Mouse (Mus musculus): ENCODE results near the gene Ctnnd2.

Ctnnd2 gene

GRCm38 (mm10) chr15:30401111-30401510 lies 228.7 kb downstream of the Ctnnd2 start:
- no peak for DNase-seq

GRCm38 (mm10) chr15:30406254-30406653 lies 233.9 kb downstream of the Ctnnd2 start:
- DNase-seq: no peak

- DNase-seq: no peak
Observed at GRCm38 (mm10) chr15:30423146-30423545, 250.8 kb downstream of the Ctnnd2 start.

DNA sequence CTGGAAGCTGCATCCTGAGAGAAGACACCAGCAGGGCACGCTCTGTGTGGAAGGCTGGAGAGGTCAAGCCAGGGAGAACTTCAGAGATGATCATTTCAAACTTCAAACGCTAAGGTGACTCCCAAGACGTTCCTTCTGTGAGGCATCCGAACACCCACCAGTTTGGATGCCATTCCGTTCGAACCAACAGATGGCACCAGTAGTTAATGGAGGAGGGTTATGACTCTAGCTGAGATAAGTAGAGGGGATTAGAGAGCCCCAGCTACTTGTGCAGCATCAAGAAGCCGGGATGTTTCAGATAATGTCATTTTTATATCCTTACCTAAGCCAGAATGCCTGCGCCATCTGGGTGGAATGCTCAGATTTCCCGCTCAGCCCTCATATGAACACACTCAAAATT lies 251.9 kb downstream of the Ctnnd2 start:
- DNase-seq: peak; percentile 12

- DNase-seq: peak; percentile 8
Observed at GRCm38 (mm10) chr15:30427342-30427741, 254.9 kb downstream of the Ctnnd2 start.

DNA sequence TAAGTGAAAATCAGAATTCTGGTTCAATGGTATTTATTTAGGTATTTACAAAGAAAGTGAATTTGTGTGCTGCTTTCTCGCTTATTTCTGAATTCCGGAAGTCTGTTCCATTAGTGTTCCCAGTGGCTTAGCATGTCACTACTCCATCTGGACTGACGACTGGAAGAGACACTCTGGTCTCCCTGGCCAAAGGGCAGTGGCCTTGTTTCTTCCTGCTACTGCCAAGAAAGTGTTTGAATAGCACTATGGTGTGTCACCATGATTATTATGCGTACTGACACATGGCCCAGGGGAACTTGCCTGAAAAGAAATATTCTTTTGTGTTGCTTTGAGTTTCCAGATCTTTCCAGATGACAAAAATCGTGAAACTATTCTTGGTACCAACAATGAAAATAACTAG lies 266.7 kb downstream of the Ctnnd2 start:
- DNase-seq: no peak

DNA sequence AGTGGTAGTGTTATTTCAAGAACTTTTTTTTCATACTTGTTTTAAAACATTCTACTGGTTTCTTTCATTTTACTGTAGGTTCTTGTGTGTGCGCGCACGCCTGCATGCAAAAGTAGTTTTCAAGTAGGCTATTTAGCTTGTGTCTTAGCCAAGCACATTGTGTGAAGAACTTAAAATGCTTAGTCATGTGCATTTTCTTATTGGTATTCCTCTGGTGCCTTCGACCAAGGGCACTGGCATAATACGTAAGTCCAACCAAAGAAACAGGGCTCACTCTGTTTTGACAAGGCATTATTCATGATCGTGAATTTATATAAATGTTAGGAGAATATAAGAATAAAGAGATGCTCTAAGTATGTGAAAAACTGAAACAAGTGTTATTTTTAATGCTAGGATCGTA lies 278.4 kb downstream of the Ctnnd2 start:
- DNase-seq: no peak

GRCm38 (mm10) chr15:30451921-30452320 lies 279.5 kb downstream of the Ctnnd2 start:
- no peak for DNase-seq

- no peak for DNase-seq
Observed at GRCm38 (mm10) chr15:30457541-30458250, 285.3 kb downstream of the Ctnnd2 start.

DNA sequence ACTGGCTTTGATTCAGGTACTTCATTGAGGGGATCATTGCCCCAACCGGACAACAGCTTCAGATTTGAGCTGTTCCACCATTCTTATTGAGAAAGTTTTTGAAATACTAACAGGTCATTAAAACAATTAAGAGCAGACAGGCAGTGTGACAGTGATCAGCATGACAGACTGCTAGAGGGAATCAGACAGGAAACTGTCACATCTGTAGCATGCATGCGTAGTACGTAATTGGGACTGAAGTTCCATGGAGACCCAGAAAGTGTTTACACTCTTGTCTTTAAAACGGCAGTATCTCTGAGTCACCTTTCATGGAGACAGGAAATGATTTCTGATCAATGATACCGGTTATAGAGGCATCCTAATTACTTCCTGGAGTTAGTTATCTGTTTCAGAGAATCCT lies 286.3 kb downstream of the Ctnnd2 start:
- DNase-seq: no peak

- no peak for DNase-seq
Observed at GRCm38 (mm10) chr15:30460341-30461125, 288.1 kb downstream of the Ctnnd2 start.

GRCm38 (mm10) chr15:30462804-30463423 lies 290.5 kb downstream of the Ctnnd2 start:
- no peak for DNase-seq

DNA sequence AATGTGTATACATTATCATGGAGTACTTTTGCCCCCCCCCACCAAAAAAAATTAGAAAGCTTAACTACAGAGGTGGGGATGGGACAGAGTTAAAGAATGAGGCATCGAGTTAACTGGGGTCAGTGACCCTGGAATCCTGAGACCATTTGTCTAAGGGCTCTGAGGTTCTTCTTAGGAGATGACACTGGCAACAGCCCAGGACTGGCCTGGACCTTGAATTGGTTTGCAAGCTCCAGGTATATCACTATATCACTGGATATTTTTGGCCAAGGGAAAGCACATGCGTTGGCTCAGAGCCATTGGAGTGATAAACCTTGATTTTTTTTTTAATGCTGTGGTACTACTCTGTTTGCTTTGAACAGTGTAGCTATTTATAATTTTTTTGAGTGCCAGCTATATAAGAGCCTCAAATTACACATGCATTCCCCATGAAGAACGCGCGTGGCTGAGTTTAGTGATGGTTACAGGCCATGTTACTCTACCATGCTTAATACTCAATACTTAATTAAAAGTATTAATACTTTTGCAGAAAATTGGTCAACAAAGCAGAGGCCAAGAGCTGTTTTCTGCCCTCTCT lies 291.2 kb downstream of the Ctnnd2 start:
- no peak for DNase-seq

DNA sequence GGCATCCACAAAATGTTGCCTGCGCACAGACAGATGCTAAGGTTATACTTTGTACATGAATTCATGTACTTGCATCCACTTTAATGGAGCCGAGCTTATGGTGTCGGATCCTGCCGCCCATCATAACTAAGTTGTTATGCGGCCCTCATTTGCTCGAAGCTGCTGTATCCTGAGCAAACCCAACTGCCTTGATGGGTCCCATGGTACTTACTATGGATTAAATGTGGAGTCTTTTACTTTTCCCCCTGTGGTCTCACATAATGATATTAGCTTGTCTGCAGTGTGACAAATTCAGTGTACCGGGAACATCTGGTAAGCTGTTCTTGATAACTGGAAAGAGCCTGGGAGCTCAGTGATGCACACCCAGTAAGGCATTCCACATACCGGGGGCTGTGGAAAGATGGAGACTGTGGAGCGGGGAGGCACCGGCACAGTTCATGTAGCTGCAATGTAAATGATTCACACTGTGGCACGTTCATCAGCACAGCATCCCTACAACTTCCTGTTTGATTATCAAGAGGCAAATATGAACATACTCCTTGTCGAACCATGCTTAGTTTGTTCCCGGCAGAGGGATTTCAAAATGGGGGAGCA lies 294.7 kb downstream of the Ctnnd2 start:
- DNase-seq: no peak

DNA sequence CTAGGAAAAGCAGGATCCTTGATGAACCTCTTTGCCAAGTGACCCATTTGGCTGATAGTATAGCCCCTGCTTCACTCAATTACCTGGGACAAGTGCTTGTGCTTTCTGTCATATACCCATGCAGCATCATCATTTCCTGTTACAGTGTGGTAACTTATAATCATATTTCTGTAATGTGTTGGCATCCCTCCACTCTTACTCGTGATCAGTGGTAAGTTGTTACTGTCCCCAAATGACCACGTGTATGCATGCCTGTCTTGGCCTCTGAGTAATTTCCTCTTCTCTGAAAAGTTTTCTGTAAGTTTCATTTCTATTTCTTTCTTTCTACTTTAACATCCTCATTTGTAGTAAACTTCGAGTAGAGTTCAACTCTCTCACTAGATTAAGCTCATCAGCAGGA lies 296.4 kb downstream of the Ctnnd2 start:
- no peak for DNase-seq

DNA sequence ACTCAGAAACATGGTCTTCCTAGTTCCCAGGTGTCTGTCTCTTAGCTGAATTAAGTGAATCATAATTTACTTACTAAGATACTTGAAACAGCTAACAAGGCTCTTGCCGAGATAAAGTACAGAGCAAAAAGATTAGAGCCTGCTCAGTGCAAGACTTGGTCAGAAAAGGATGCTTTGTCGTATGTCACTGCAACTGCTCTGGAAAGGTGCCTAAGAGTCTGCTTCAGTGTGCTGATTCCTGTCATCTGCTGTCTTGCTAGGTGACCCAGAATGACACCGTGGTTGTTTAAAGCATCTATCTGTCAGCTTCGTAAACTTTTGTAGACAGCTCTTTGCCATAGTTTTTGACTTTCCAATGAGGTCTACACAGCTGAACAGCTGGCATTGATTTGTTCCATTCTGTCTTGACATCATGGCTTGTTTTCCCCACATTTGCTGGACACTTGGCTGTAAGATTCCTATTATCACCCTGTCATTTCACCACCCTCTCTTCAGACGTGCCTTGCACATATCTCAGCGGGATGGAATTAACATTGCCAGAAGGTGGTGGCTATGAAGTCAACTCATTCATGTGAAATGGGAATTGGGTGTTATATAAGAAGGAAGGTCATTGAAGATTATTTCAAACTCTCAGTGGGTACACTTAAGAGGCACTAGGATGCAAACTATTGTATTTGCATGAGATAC lies 299.0 kb downstream of the Ctnnd2 start:
- DNase-seq: no peak

DNA sequence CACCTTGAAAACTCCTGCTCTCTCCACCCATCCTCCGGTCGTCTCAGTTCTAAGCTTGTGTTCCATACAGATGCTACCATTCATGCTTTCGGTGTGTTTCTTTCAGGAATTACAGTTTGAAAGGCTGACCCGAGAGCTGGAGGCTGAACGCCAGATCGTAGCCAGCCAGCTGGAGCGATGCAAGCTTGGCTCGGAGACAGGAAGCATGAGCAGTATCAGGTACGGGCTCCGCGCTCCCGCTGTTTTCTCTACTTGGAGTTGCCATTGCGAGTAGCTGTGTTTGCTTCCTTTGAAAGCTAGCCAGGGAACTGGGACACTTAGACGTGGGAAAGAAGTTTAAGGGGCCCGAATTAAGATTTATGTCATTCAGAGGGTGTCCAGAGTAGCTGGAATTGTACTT lies 308.3 kb downstream of the Ctnnd2 start:
- peak; percentile 62 for DNase-seq

- no peak for DNase-seq
Observed at GRCm38 (mm10) chr15:30506476-30506875, 334.1 kb downstream of the Ctnnd2 start.

- DNase-seq: no peak
Observed at GRCm38 (mm10) chr15:30512467-30512866, 340.1 kb downstream of the Ctnnd2 start.

GRCm38 (mm10) chr15:30513122-30513521 lies 340.7 kb downstream of the Ctnnd2 start:
- DNase-seq: no peak

DNA sequence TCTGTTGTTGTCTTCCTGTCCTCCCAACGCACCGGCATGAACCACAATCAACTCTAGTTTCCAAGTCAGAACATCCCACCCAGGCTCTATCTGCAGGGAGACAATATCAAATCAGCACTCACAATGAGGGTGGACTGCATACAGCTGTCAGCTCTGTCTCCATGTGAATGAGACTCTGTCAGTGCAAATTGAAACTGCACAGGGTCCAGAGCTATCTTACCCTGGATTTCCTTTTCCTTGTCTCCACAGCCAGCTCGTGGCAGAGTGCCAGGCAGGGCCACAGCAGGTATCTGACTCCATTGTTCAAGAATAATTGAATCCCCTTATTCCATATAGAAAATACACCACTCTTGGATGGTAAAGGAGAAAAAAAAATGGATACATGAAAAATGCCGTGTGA lies 343.0 kb downstream of the Ctnnd2 start:
- peak; percentile 22 for DNase-seq

DNA sequence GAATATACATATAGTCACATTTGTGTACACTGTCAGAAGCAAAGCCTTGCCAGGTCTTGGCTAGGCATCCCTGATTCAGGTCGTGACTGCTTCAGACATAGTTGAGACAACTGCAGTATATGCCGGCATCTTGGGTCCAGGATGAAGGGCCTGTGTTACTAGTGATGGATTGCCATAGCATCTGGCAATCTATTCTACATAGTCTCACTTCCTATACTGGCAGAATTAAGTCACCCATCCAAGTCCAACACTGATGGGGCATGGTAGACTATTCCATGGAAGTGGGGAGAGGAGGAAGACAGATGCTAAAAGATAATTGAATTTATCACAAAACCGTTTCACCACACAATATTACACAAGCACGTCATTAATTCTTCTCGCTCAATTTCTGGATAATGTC lies 369.1 kb downstream of the Ctnnd2 start:
- no peak for DNase-seq

DNA sequence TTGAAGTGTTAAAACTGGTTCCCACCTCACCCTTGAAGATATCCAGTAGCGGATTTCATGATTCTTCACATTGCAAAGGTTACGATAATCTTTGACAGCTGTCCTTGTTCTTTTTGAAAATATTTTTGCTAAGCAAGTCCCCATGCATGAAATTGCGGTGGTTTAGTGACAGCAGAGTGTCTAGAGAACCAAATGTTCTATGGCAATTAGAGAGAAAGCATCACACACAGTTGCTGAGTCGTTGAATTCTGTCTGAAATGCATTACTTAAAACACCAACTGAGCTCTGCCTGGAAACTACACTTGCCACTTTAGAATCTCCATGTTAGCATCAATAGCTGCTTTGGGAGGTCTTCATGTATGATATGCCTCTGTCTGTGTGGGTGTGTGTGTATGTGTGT lies 375.9 kb downstream of the Ctnnd2 start:
- no peak for DNase-seq
